Mouse (Mus musculus) neural tube, embryonic 13.5 days (tissue): ENCODE data around the gene Catsperg1. TPM values are rescaled to one million over a fixed set of nuclear protein-coding genes. Genes with fewer than 3 reads are reported as not detected.
A peak's percentile ranks its signal among the peaks of the same experiment; 100 is the strongest.

Experiments
- ATAC-seq: fragments of 200-750 bp; cut with Nextera tagmentation; 2 replicates; pipeline ENCODE4 v1.8.0; 2017; ENCODE audit warnings: low read depth, mild to moderate bottlenecking, moderate TSS enrichment, moderate library complexity
- H3K27ac ChIP-seq: fragments of 300-500 bp; sonication (generic); replicated peaks from 2 replicates; pipeline ENCODE4 v1.5.1; 2015; ENCODE audit warnings: moderate library complexity, mild to moderate bottlenecking, inconsistent platforms
- H3K27me3 ChIP-seq: fragments of 300-500 bp; sonication (generic); 2 replicates; pipeline ENCODE4 v1.6.1; 2015; ENCODE audit warnings: mild to moderate bottlenecking, inconsistent platforms
- H3K36me3 ChIP-seq: fragments of 300-500 bp; sonication (generic); 2 replicates; pipeline ENCODE4 v1.6.1; 2015; ENCODE audit warnings: mild to moderate bottlenecking, inconsistent platforms
- H3K4me1 ChIP-seq: fragments of 300-500 bp; sonication (generic); replicated peaks from 2 replicates; pipeline ENCODE4 v1.6.1; 2015; ENCODE audit warnings: inconsistent platforms
- H3K4me2 ChIP-seq: fragments of 300-500 bp; sonication (generic); 2 replicates; pipeline ENCODE4 v1.6.1; 2015; ENCODE audit warnings: inconsistent platforms, mild to moderate bottlenecking, moderate library complexity
- H3K4me3 ChIP-seq: fragments of 300-500 bp; sonication (generic); 2 replicates; pipeline ENCODE4 v1.5.1; 2015; ENCODE audit warnings: mild to moderate bottlenecking, inconsistent platforms
- H3K9ac ChIP-seq: fragments of 300-500 bp; sonication (generic); 2 replicates; pipeline ENCODE4 v1.6.1; 2015; ENCODE audit warnings: moderate library complexity, mild to moderate bottlenecking, inconsistent platforms
- H3K9me3 ChIP-seq: fragments of 300-500 bp; sonication (generic); 2 replicates; pipeline ENCODE4 v1.6.1; 2016; ENCODE audit warnings: inconsistent platforms
- WGBS: fragments of 180-500 bp; shearing (Covaris S2); methylation state at CpG from one replicate; pipeline ENCODE4 v1.1.7; 2015; 5-methylcytosine and 5-hydroxymethylcytosine counted together
- polyA plus RNA-seq: library from polyadenylated mRNA; unstranded; fragments of >200 nt; fragmentation: Nextera tagmentation; extraction: Ambion mirVana; gene quantifications from 2 replicates; pipeline ENCODE4 v1.2.1, GENCODE M21; 2015

Gene Catsperg1
- 1.4 and 1.9 TPM in 2 replicates for polyA plus RNA-seq

DNA sequence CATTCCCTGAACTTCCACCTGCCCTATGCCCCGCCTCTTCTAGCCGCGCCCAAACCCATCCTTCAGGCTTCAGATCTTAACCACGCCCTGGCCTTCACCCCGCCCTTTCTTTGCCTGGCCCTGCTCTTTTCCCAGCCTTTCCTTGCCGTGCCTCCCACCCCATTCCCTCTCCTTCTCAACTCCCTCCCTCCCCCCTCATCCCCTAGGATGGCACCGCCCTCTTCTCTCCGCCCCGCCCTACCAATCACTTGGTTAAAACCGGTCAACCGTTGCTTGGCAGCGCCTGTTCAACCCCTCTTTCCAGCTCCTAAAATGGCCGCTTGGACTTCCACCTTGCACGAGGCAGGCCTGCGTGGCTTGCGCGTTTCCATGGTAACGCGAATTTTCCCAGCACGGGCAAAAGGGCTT lies at the start of gene Catsperg1:
Gene Catsperg1 (minus strand): TSS at position 361 of the 408 bp plus-strand sequence.
- peaks cover 24% of the 10 kb centered on the region for H3K4me1 ChIP-seq
- H3K4me2 ChIP-seq = peak within 1 kb of the TSS; percentile 55
- ATAC-seq = peak; percentile 76
- 0 out of 2 replicates have a peak within 1 kb of the TSS, but pooled peaks have one; percentile 41 for H3K9ac ChIP-seq
- no peaks in the 10 kb centered on the region for H3K36me3 ChIP-seq
- peak within 1 kb of the TSS; percentile 30 for H3K4me3 ChIP-seq
- H3K27me3 ChIP-seq = peaks cover 17% of the 10 kb centered on the region
- no peaks in the 10 kb centered on the region for H3K9me3 ChIP-seq
- H3K27ac ChIP-seq = no peak within 1 kb of the TSS
- under 1% methylated on average over 20 of the region's 20 CpGs for WGBS

- no peak overlapping the region for H3K4me3 ChIP-seq
- no peaks in the 10 kb centered on the region for H3K36me3 ChIP-seq
- H3K27me3 ChIP-seq = no peaks in the 10 kb centered on the region
- H3K9me3 ChIP-seq = no peaks in the 10 kb centered on the region
- no peak overlapping the region for H3K4me2 ChIP-seq
- no peak overlapping the region for H3K9ac ChIP-seq
- no peak for ATAC-seq
- no peak overlapping the region for H3K27ac ChIP-seq
- peaks cover 6% of the 10 kb centered on the region; the same call in 1 of the 2 replicates for H3K4me1 ChIP-seq
- WGBS = 84% methylated on average over 6 of the region's 6 CpGs
These were observed 48.3 kb upstream of the Catsperg1 start for GRCm38 (mm10) chr7:29262151-29262550.

DNA sequence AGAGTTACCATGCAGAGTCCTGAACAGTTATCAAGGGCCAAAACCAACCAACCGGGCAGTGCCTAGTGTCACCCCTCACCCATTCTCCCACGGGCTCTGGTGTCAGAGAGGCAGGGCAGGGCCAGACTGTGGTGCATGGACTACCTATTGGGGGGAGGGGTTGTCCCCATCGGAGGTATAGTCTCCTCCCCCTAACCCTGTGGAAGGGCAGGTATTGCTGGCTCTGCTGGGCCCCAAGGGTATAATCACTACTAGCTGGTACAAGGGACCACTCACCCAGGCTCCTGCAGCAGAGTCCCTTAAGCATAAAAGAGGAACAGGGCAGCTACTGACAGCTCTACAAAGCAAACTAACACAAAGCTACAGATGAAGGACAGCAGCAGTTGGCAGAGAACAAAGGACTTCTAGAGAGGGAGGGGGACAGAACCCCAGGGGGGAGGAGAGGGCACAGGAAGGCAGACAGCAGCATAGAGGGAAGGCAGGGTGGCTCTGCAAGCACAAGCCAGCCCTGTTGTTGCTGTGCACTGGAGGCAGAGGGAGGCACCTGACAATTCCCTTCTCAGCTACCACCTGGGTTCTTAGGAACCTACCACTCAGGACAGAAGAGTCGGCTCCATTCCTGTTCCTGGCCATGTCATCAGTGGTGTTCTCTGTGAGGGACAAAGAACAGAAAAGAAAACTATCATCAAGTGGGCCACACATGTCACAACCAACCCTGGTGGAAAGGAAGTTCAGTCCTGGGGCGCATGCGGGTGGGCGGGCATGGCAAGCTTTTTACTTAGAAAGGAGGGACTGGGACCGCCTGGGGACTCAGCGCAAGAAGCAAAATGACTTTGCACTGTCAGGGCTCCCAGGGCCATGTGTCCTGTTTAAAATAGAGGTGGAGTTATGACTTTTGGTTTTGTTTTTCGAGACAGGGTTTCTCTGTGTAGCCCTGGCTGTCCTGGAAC lies 46.2 kb upstream of the Catsperg1 start:
- H3K27ac ChIP-seq = no peak overlapping the region
- H3K36me3 ChIP-seq = no peaks in the 10 kb centered on the region
- H3K9ac ChIP-seq = no peak overlapping the region
- 68% methylated on average over 10 of the region's 10 CpGs for WGBS
- ATAC-seq = no peak
- H3K27me3 ChIP-seq = no peaks in the 10 kb centered on the region
- no peak overlapping the region for H3K4me3 ChIP-seq
- no peaks in the 10 kb centered on the region for H3K9me3 ChIP-seq
- H3K4me1 ChIP-seq = peaks cover 6% of the 10 kb centered on the region; the same call in 1 of the 2 replicates
- no peak overlapping the region for H3K4me2 ChIP-seq

DNA sequence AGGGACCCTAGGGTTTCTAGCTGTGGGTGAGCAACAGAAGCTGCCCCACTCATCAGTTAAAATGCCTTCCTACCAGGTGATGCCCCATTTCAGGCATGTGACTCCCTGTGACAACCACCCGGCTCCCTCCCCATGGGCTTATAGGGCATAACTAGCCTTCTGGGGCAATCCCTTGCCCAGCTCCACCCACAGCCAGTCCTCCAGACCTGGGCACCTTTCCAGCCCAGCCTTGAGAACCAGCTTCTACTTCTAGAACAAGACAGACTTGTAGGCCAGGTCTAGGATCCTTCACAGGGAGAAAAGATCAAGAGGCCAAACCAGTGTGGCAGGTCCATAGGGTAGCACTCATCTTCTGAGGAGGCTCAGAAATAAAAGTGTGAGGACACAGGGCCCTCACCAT lies 43.5 kb upstream of the Catsperg1 start:
- H3K4me2 ChIP-seq = no peak overlapping the region
- no peaks in the 10 kb centered on the region for H3K9me3 ChIP-seq
- H3K4me1 ChIP-seq = peaks cover 6% of the 10 kb centered on the region; the same call in 1 of the 2 replicates
- H3K27me3 ChIP-seq = no peaks in the 10 kb centered on the region
- no peak overlapping the region for H3K9ac ChIP-seq
- H3K36me3 ChIP-seq = no peaks in the 10 kb centered on the region
- WGBS = 80% methylated on average over 1 of the region's 1 CpGs
- H3K27ac ChIP-seq = no peak overlapping the region
- no peak overlapping the region for H3K4me3 ChIP-seq
- ATAC-seq = no peak

DNA sequence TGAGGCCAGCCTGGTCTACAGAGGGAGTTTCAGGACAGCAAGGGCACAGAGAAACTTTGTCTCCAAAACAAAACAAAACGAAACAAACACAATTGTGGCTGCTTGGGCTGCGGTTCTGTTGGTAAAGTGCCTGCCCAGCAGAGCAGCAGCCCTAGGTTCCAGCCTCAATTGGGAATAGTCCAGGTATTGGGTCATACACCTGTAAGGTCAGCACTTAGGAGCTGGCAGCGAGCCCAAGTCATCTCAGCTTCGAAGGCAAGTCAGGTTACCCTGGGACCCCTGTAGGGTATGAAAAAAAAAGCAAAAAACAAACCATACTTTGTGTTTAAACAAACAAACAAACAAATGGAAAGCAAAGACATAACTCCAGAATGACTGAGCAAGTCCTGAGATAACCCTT lies 42.0 kb upstream of the Catsperg1 start:
- H3K4me1 ChIP-seq = peaks cover 6% of the 10 kb centered on the region; the same call in 1 of the 2 replicates
- no peak overlapping the region for H3K27ac ChIP-seq
- WGBS = 86% methylated on average over 4 of the region's 4 CpGs
- H3K9me3 ChIP-seq = no peaks in the 10 kb centered on the region
- H3K27me3 ChIP-seq = no peaks in the 10 kb centered on the region
- no peak overlapping the region for H3K9ac ChIP-seq
- H3K36me3 ChIP-seq = no peaks in the 10 kb centered on the region
- ATAC-seq = no peak
- no peak overlapping the region for H3K4me2 ChIP-seq
- no peak overlapping the region for H3K4me3 ChIP-seq

- no peak overlapping the region for H3K9ac ChIP-seq
- WGBS = 74% methylated on average over 5 of the region's 5 CpGs
- no peaks in the 10 kb centered on the region for H3K36me3 ChIP-seq
- H3K4me3 ChIP-seq = no peak overlapping the region
- H3K27ac ChIP-seq = no peak overlapping the region
- peaks cover 7% of the 10 kb centered on the region for H3K27me3 ChIP-seq
- H3K4me1 ChIP-seq = no peaks in the 10 kb centered on the region
- no peak overlapping the region for H3K4me2 ChIP-seq
- no peaks in the 10 kb centered on the region for H3K9me3 ChIP-seq
- ATAC-seq = no peak
These were observed 40.0 kb upstream of the Catsperg1 start for GRCm38 (mm10) chr7:29253842-29254241.

DNA sequence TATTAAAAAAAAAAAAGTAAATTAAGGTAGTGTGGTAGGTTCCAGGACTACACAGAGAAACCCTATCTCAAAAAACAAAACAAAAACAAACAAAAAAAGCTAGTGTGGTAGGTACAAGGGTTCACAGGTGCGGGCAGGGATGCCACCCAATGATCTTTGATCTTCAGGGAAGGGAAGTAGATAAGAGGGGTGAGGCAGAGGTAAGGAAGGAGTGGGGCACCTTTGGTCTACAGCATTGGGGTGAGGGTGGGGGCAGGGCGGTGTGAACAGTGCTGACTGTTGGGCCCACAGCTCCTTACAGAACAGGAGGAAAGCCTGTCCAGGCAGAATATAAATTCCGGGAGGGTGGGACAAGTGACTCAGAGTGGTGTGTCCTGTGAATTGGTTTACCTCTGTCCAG lies 37.3 kb upstream of the Catsperg1 start:
- no peak overlapping the region for H3K27ac ChIP-seq
- peaks cover 12% of the 10 kb centered on the region; the same call in 1 of the 2 replicates for H3K4me1 ChIP-seq
- peaks cover under 1% of the 10 kb centered on the region; the same call in 1 of the 2 replicates for H3K36me3 ChIP-seq
- WGBS = 87% methylated on average over 3 of the region's 3 CpGs
- no peak overlapping the region for H3K4me3 ChIP-seq
- ATAC-seq = no peak
- no peaks in the 10 kb centered on the region for H3K9me3 ChIP-seq
- H3K4me2 ChIP-seq = no peak overlapping the region
- H3K9ac ChIP-seq = no peak overlapping the region
- peaks cover 31% of the 10 kb centered on the region for H3K27me3 ChIP-seq

- H3K36me3 ChIP-seq = peaks cover 20% of the 10 kb centered on the region
- 9% methylated on average over 20 of the region's 20 CpGs for WGBS
- peaks cover 31% of the 10 kb centered on the region for H3K27me3 ChIP-seq
- no peak within 1 kb of the TSS for H3K27ac ChIP-seq
- peak within 1 kb of the TSS; percentile 14 for H3K4me3 ChIP-seq
- peak within 1 kb of the TSS; percentile 49 for H3K4me2 ChIP-seq
- H3K9me3 ChIP-seq = no peaks in the 10 kb centered on the region
- H3K4me1 ChIP-seq = peaks cover 12% of the 10 kb centered on the region; the same call in 1 of the 2 replicates
- H3K9ac ChIP-seq = peak within 1 kb of the TSS; percentile 13; the same call in 1 of the 2 replicates
- ATAC-seq = no peak
These were observed 34.5 kb upstream of the Catsperg1 start, which contains the start of gene 2200002D01Rik for GRCm38 (mm10) chr7:29248261-29248841. 2200002D01Rik (minus strand) TSS chr7:29248466.

DNA sequence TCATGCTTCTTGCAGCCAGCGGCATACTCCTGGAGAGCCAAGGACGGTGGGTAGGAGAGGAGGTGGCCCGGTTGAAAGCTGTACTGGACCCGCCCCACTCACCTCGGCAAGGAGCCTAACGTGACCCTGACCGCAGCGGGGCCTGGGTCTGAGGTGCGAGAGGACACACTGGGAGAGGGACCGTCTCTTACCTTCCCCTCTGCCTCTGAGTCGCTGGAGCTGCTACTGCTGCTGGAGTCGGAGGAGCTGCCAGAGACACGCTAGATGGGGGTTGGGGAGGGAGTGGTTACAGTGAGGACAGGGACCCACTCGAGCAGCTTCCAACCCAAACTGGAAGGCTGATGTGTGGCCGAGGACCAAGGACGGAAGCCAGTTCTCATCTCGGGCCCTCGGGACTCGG lies 33.9 kb upstream of the Catsperg1 start:
- Histone ChIP-seq H3K36me3 (peaks cover 20% of the 10 kb centered on the region), H3K4me3 (peak overlapping the region; percentile 14), H3K4me2 (peak overlapping the region; percentile 49), H3K27ac (no peak overlapping the region), H3K27me3 (peaks cover 31% of the 10 kb centered on the region), H3K4me1 (peaks cover 12% of the 10 kb centered on the region; the same call in 1 of the 2 replicates), H3K9me3 (no peaks in the 10 kb centered on the region), H3K9ac (peak overlapping the region; percentile 13; the same call in 1 of the 2 replicates)
- ATAC-seq = no peak
- 10% methylated on average over 19 of the region's 19 CpGs for WGBS

DNA sequence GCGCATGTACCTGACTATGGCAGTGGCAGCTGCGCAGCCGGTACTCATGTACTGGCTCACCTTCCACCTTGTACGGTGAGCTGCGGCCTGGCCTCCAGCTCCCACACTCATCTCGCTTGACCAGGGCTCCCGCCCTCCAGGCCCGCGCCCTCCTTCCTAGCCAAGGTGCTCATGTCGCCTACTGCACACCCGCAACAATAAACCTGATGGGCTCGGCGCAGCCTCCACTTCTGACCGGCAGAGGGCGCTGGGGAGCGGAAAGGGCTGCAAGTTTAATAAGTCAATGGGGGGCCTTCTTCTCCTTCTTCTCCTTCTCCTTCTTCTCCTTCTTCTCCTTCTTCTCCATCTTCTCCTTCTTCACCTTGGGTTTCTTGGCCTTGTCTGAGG lies 33.5 kb upstream of the Catsperg1 start:
- no peaks in the 10 kb centered on the region for H3K9me3 ChIP-seq
- no peak overlapping the region for H3K9ac ChIP-seq
- ATAC-seq = 0 out of 2 replicates have a peak, but pooled peaks have one; percentile 21
- H3K27me3 ChIP-seq = peaks cover 31% of the 10 kb centered on the region
- peaks cover 12% of the 10 kb centered on the region; the same call in 1 of the 2 replicates for H3K4me1 ChIP-seq
- peak overlapping the region; percentile 49 for H3K4me2 ChIP-seq
- H3K36me3 ChIP-seq = peaks cover 20% of the 10 kb centered on the region
- no peak overlapping the region for H3K27ac ChIP-seq
- peak overlapping the region; percentile 14; the same call in 1 of the 2 replicates for H3K4me3 ChIP-seq
- WGBS = 23% methylated on average over 16 of the region's 16 CpGs

DNA sequence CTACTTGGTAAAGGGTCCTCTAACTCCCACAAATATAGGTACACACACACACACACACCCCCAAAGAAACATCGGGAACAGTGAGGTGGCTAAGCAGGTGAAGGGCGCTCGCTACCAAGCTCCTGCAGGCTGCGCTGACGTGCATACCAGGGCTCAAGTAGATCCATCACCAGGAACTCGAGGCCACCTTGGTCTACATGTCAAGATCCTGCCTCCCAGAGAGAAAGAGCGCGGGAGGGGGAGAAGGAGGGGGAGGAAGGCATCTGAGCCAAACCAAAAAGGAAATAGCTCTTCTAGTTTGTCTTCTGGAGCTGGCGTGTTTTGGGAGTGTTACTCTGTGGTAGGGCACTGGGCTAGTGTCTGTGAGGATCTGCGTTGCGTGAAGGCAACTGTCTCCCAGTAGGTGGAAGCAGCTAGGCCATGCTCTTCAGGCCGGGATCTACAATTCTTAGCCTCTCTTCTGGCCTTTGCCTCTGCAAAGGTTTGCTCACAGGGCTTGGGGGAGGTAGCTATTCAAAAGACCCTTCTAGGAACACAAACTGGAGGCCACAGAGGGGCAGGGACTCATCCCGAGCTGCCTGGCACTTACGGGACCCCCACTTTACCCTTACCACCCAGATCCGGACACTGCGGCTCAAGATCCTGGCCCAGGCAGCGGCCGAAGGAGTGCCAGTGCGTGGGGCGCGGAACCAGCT lies 32.9 kb upstream of the Catsperg1 start:
- Histone ChIP-seq H3K36me3 (peaks cover 20% of the 10 kb centered on the region), H3K4me1 (peaks cover 12% of the 10 kb centered on the region; the same call in 1 of the 2 replicates), H3K27me3 (peaks cover 31% of the 10 kb centered on the region), H3K4me2 (no peak overlapping the region), H3K27ac (no peak overlapping the region), H3K4me3 (no peak overlapping the region), H3K9me3 (no peaks in the 10 kb centered on the region), H3K9ac (no peak overlapping the region)
- no peak for ATAC-seq
- WGBS = 93% methylated on average over 21 of the region's 21 CpGs
